Mouse (Mus musculus): ENCODE data around the gene Tenm3.
A peak's percentile ranks its signal among the peaks of the same experiment; 100 is the strongest.
"Not testable (repeated sequence)": the region's sequence is repeated elsewhere in the genome, so short reads cannot be mapped to it uniquely, and the experiment has no call there.

Tenm3 gene

GRCm38 (mm10) chr8:48207567-48207966 is 636.2 kb downstream of the Tenm3 start:
- no peak for DNase-seq (ENCODE audit: low read depth, low spot score)

GRCm38 (mm10) chr8:48206922-48207321 is 636.8 kb downstream of the Tenm3 start:
- DNase-seq (ENCODE audit: low read depth, low spot score) = peak; percentile 70

GRCm38 (mm10) chr8:48204838-48205345 is 638.9 kb downstream of the Tenm3 start:
- DNase-seq (ENCODE audit: low read depth, low spot score) = no peak

- no peak for DNase-seq (ENCODE audit: low read depth, low spot score)
Observed at GRCm38 (mm10) chr8:48204114-48204837, 639.5 kb downstream of the Tenm3 start.

GRCm38 (mm10) chr8:48203611-48204010 is 640.1 kb downstream of the Tenm3 start:
- DNase-seq (ENCODE audit: low read depth, low spot score) = no peak

- peak; percentile 81 for DNase-seq (ENCODE audit: low read depth, low spot score)
Observed at GRCm38 (mm10) chr8:48203161-48203560, 640.6 kb downstream of the Tenm3 start.

- DNase-seq (ENCODE audit: low read depth, low spot score) = no peak
Observed at GRCm38 (mm10) chr8:48202632-48203031, 641.1 kb downstream of the Tenm3 start.

- DNase-seq (ENCODE audit: low read depth, low spot score) = no peak
Observed at GRCm38 (mm10) chr8:48199171-48199570, 644.6 kb downstream of the Tenm3 start.

- peak; percentile 91 for DNase-seq (ENCODE audit: low read depth, low spot score)
Observed at GRCm38 (mm10) chr8:48195971-48196370, 647.8 kb downstream of the Tenm3 start.

- DNase-seq (ENCODE audit: low read depth, low spot score) = peak; percentile 79
Observed at GRCm38 (mm10) chr8:48188586-48188985, 655.2 kb downstream of the Tenm3 start.

- DNase-seq (ENCODE audit: low read depth, low spot score) = no peak
Observed at GRCm38 (mm10) chr8:48183758-48184157, 660.0 kb downstream of the Tenm3 start.

- no peak for DNase-seq (ENCODE audit: low read depth, low spot score)
Observed at GRCm38 (mm10) chr8:48181000-48181399, 662.8 kb downstream of the Tenm3 start.

- DNase-seq (ENCODE audit: low read depth, low spot score) = not testable (repeated sequence)
Observed at GRCm38 (mm10) chr8:48180146-48180545, 663.6 kb downstream of the Tenm3 start.

GRCm38 (mm10) chr8:48178993-48179392 is 664.8 kb downstream of the Tenm3 start:
- peak; percentile 93 for DNase-seq (ENCODE audit: low read depth, low spot score)

GRCm38 (mm10) chr8:48177876-48178275 is 665.9 kb downstream of the Tenm3 start:
- DNase-seq (ENCODE audit: low read depth, low spot score) = peak; percentile 90
